Mouse (Mus musculus) leukemia stem cell, adult 10-12 weeks (primary cell): ENCODE data around the gene Gm21103. TPM values are rescaled to one million over a fixed set of nuclear protein-coding genes. Genes with fewer than 3 reads are reported as not detected.

Source experiments
- polyA plus RNA-seq: library from polyadenylated mRNA; stranded (reverse); fragments of >175 nt; gene quantifications from 2 replicates; pipeline ENCODE4 v1.2.3, GENCODE M21; 2012; ENCODE audit warnings: low replicate concordance

Gene Gm21103
- polyA plus RNA-seq = not detected in 2 replicates

DNA sequence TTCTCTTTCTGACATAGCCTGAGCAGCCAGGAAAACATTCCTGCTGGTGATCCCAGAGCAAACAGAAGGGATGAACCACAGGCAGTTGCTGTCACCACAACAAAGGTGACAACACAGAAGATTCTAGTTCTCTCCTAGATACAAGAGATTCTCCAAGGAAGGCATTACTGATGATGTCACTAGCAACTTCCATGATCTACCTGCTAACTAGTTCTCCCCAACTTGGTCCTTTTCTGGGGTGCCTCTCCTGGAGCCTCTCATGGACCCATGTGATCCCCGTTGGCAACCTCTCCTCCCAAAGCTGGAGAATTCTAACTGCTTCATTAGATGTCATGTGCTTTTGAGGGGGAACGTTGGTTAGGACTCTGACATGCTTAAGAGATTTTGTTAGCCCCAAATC, at the start of gene Gm21103:
Gene Gm21103, minus strand, starts transcription at position 101 of the 400 bp plus-strand sequence.

GRCm38 (mm10) chr14:6343578-6343977, 38.9 kb upstream of the Gm21103 start, which contains the start of gene Gm3618:
Gene Gm3618, minus strand, starts transcription at chr14:6343678.

DNA sequence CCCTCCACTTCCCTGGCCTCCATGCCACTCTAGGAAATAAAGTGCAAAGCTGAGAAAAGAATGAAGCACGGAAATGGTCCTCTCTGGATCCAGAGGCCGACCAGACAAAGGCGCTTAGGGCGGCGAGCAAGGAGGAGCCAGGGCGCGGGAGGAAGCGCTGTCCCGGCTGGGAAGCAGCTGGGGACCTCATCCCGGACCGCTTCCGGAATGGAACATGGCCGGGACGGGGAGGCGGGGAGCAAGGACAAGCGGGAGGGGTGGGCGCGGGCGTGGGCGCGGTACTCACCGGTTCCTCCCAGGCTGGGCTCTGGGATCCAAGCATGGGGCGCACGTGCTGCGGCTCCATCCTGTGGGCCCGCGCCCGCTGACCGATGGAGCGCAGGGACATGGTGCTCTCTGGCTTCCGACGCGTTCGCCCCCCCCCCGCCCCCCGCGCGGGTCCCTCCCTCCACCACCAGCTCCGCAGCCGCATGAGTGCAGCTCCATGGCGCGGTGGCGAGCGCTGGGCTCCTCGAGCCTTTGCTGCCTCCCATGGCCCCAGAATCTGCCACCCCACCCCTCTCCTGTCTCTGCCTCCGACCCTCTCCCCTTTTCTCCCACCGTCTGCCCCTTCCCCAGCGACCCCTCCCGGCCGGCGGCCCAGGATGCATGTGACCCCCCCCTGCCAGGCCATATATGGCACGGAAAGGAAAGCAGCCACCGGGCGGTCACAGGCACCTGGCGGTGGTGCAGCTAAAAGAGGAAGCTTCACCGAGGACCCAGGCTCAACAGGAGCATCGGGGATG, 17.5 kb downstream of the Gm21103 start, which contains the start of gene Gm3411:
Gene Gm3411, minus strand, starts transcription at position 320 of the 785 bp plus-strand sequence.

Other genes starting within 250 kb of the Gm21103 start
- not detected in 2 replicates for gene Gm6337, start 246.6 kb downstream of the Gm21103 start, polyA plus RNA-seq
- not detected in 2 replicates for gene Gm8206, start 210.9 kb downstream of the Gm21103 start, polyA plus RNA-seq
- not detected in 2 replicates for gene Gm3468, start 196.2 kb downstream of the Gm21103 start, polyA plus RNA-seq
- gene Gm3476, start 179.0 kb downstream of the Gm21103 start, polyA plus RNA-seq = not detected in 2 replicates
- not detected in 2 replicates for gene Gm21560, start 85.6 kb downstream of the Gm21103 start, polyA plus RNA-seq
- not detected in 2 replicates for gene Gm3411, start 17.6 kb downstream of the Gm21103 start, polyA plus RNA-seq
- gene Gm3618, start 38.8 kb upstream of the Gm21103 start, polyA plus RNA-seq = not detected in 2 replicates
- not detected in 2 replicates for gene Gm16440, start 85.5 kb upstream of the Gm21103 start, polyA plus RNA-seq
- gene Gm3591, start 107.6 kb upstream of the Gm21103 start, polyA plus RNA-seq = not detected in 2 replicates
- gene Gm3594, start 139.8 kb upstream of the Gm21103 start, polyA plus RNA-seq = not detected in 2 replicates
- not detected in 2 replicates for gene Gm8356, start 232.4 kb upstream of the Gm21103 start, polyA plus RNA-seq